Mouse (Mus musculus): Measurements from ENCODE around the gene Rnf141. TPM values are rescaled to one million over a fixed set of nuclear protein-coding genes. Genes with fewer than 3 reads are reported as not detected.

The Rnf141 gene
- polyA plus RNA-seq, 1 experiment, result 16.6 TPM

DNA sequence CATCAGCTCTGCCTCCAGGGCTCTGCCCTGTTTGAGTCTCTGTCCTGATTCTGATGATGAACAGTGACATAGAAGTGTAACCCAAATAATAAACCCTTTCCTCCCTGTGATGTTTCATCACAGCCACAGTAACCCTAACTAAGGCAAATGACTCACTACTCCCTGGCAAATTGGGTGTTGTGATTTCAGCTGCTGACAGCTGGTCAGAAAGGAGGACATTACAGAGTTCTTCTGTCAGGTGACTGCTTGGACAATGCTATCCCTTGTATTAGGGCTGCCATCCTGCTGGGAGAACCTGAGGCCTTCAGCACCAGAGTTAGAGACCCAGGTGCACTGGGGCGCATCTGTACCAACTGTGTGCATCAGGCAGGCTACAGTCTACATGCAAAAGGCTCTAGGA is 90.9 kb downstream of the Rnf141 start:
- WGBS, result 93% methylated on average over 1 of the region's 1 CpGs
- TF ChIP-seq CTCF (IDR thresholded peaks at IDR 0.05; ENCODE audit: borderline replicate concordance, control insufficient read depth, extremely low read depth, insufficient read depth, low read length, poor library complexity), result no peak
- no peak for TF ChIP-seq POLR2A (IDR thresholded peaks at IDR 0.05; ENCODE audit: control insufficient read depth, extremely low read depth, insufficient read depth, low read length, poor library complexity)
- Histone ChIP-seq H3K4me3 (ENCODE audit: control insufficient read depth, insufficient read depth, low read length) (no peak overlapping the region), H3K27ac (ENCODE audit: control insufficient read depth, insufficient read depth, low read length) (no peak overlapping the region), H3K36me3 (ENCODE audit: control insufficient read depth, insufficient read depth, low read length) (no peaks in the 10 kb centered on the region), H3K27me3 (ENCODE audit: control insufficient read depth, insufficient read depth, low read length) (no peaks in the 10 kb centered on the region), H3K4me1 (replicated peaks; ENCODE audit: control insufficient read depth, insufficient read depth, low read length) (peaks cover 6% of the 10 kb centered on the region; the same call in 1 of the 2 replicates)
- DNase-seq, result no peak

DNA sequence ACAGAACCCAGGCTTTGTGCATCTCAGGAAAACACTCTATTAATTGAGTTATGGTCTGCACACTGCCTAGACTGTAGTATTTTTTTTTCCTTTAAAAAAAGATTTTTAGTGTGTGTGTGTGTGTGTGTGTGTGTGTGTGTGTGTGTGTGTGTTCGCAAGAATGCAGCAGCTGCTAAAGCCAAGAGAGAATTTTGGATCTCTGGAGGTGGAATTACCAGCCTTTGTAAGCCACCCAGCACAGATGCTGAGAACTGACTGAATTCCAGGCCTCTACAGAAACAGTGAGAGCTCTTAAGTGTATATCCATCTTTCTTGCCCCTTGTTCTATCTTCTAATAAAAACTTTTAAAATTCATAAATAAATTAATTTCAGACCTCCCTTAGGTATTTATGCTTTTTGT is 92.6 kb downstream of the Rnf141 start:
- Histone ChIP-seq H3K4me3 (ENCODE audit: control insufficient read depth, insufficient read depth, low read length) (no peak overlapping the region), H3K36me3 (ENCODE audit: control insufficient read depth, insufficient read depth, low read length) (no peaks in the 10 kb centered on the region), H3K4me1 (replicated peaks; ENCODE audit: control insufficient read depth, insufficient read depth, low read length) (0 out of 2 replicates have a peak, but pooled peaks cover 4% of the 10 kb centered on the region), H3K27me3 (ENCODE audit: control insufficient read depth, insufficient read depth, low read length) (no peaks in the 10 kb centered on the region), H3K27ac (ENCODE audit: control insufficient read depth, insufficient read depth, low read length) (no peak overlapping the region)
- WGBS, result 80% methylated on average over 1 of the region's 1 CpGs
- DNase-seq, result no peak
- no peak for TF ChIP-seq CTCF (IDR thresholded peaks at IDR 0.05; ENCODE audit: borderline replicate concordance, control insufficient read depth, extremely low read depth, insufficient read depth, low read length, poor library complexity)
- no peak for TF ChIP-seq POLR2A (IDR thresholded peaks at IDR 0.05; ENCODE audit: control insufficient read depth, extremely low read depth, insufficient read depth, low read length, poor library complexity)

- Histone ChIP-seq H3K4me3 (ENCODE audit: control insufficient read depth, insufficient read depth, low read length) (no peak overlapping the region), H3K27ac (ENCODE audit: control insufficient read depth, insufficient read depth, low read length) (no peak overlapping the region), H3K36me3 (ENCODE audit: control insufficient read depth, insufficient read depth, low read length) (no peaks in the 10 kb centered on the region), H3K27me3 (ENCODE audit: control insufficient read depth, insufficient read depth, low read length) (no peaks in the 10 kb centered on the region), H3K4me1 (replicated peaks; ENCODE audit: control insufficient read depth, insufficient read depth, low read length) (no peaks in the 10 kb centered on the region)
- TF ChIP-seq POLR2A (IDR thresholded peaks at IDR 0.05; ENCODE audit: control insufficient read depth, extremely low read depth, insufficient read depth, low read length, poor library complexity) (no peak), CTCF (IDR thresholded peaks at IDR 0.05; ENCODE audit: borderline replicate concordance, control insufficient read depth, extremely low read depth, insufficient read depth, low read length, poor library complexity) (no peak)
- 85% methylated on average over 4 of the region's 4 CpGs for WGBS
- DNase-seq, result no peak
These were observed 93.4 kb downstream of the Rnf141 start for GRCm38 (mm10) chr7:110750834-110751233.

Other genes starting within 250 kb of the Rnf141 start
- 6.3 and 8.8 TPM in 2 replicates for gene Sbf2, start 229.5 kb downstream of the Rnf141 start, polyA plus RNA-seq (2012; rRNA removed)
- gene Adm, start 216.8 kb downstream of the Rnf141 start, polyA plus RNA-seq (2012; rRNA removed), result 12.0 and 14.1 TPM in 2 replicates
- gene Ampd3, start 76.3 kb downstream of the Rnf141 start, polyA plus RNA-seq (2012; rRNA removed), result 6.8 and 9.8 TPM in 2 replicates
- gene Lyve1, start 18.8 kb upstream of the Rnf141 start, polyA plus RNA-seq (2012; rRNA removed), result 3.1 and 3.4 TPM in 2 replicates
- 3.2 and 4.2 TPM in 2 replicates for gene Mrvi1, start 138.0 kb upstream of the Rnf141 start, polyA plus RNA-seq (2012; rRNA removed)
- 16.2 and 16.7 TPM in 2 replicates for gene Ctr9, start 184.5 kb upstream of the Rnf141 start, polyA plus RNA-seq (2012; rRNA removed)
- 128 and 152 TPM in 2 replicates for gene Eif4g2, start 238.6 kb upstream of the Rnf141 start, polyA plus RNA-seq (2012; rRNA removed)